Mouse (Mus musculus): ENCODE measurements around the gene Rgs12. TPM values are rescaled to one million over a fixed set of nuclear protein-coding genes. Genes with fewer than 3 reads are reported as not detected.

Rgs12 gene
- total RNA-seq (2023), result 10 to 100 TPM in 1 of 2 experiments, 1 to 10 TPM in 1; 10.0 to 15.8 TPM

DNA sequence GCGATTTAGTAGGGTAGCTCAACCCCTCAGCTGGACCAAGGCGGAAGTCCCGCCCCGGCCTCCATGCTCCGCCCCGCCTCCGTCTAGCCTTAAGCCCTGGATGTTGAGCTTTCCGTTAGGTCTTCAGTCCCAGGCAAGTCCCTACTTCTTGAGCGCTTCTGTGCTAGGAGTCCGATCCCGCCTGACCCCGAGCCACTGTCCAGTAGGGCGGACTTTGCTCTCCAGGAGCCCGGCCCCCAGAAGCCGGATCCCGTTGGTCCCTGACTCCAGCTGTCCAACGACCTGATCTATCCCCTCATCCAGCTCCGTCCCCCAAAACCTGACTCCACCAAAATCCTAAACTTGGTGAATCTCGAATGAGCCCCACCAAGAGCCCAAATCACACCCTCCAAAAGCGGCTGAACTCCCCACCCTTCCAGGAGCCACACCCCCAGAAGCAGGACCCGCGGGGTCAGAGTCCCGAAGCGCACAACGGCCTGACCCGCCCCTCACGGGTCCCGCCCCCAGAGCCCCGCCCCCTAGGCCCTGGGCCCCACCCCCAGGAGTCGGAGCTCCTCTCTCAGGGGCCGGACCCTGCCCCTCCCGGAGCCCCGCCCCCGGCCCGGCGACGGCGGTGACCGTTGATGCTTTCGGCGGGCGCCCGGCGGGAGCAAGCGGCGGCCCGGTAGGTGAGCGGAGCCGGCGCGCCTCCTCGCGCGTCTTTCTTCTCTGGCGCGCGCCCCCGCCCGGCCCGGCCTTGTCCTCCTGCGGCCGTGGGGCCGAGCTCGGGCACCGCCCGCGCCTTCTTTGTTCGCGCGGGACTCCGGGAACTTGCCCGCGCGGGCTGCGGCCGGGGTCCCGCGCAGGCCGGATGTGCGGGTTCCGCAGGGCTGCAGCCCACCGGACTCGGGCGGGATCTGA lies at the start of gene Rgs12:
Rgs12 (plus strand) TSS at position 585 of the 900 bp plus-strand sequence.

DNA sequence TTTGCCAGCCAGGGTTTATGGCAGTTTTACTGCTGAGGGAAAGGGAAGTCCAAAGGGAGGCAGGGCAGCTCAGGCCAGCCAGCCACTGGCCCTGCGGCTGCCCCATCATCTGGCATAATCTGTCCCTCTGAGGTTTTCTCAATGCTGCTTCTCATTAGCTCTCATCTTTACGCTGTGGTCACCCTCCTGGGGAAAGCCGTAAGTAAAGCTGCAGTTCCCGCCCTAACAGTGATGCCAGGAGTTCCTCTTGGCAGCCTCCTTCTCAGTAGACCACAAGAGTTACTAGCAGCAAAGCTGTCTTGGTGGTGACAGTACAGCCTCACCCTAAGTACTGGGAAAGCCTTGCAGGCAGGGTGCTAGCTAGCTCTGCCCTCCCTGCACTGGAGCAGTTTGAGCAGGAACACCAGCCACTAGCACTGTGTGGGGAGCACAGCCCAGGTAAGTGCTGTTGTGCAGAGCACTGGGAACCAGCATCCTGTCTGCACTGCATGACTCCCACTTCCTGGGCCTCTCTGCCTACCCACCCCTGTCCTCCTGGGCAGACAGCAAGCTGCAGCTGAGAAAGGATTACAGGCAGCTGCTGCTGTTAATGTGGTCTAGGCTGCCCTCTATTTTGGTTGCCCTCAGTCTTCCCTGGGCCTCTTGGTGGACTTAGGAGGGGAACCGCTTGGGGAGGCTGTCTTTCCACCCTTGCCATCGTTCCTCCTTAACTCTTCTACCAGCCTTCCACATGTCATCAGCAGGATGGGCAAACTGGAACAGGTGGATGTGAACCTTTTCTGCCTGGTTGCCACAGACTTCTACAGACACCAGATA lies 41.1 kb upstream of the Rgs12 start, which contains the start of gene Msantd1:
Msantd1 (plus strand) TSS at position 103 of the 816 bp plus-strand sequence.

GRCm38 (mm10) chr5:35041268-35041829 lies 92.1 kb downstream of the Rgs12 start, which contains the start of gene Hgfac:
Hgfac (plus strand) TSS chr5:35041509.

GRCm38 (mm10) chr5:35056604-35057432 lies 107.6 kb downstream of the Rgs12 start, which contains the start of gene Dok7:
Dok7 (plus strand) TSS chr5:35056766.

Other genes starting within 250 kb of the Rgs12 start
- gene Htt, start 187.7 kb upstream of the Rgs12 start, total RNA-seq (2023), result 10 to 100 TPM; 23.5 to 25.6 TPM
- under 1 TPM; 0.44 to 0.51 TPM for gene Msantd1, start 41.4 kb upstream of the Rgs12 start, total RNA-seq (2023)
- gene Hgfac, start 92.1 kb downstream of the Rgs12 start, total RNA-seq (2023), result under 1 TPM in 1 of 2 experiments, not detected in 1; 0.51 TPM
- not detected for gene Dok7, start 107.3 kb downstream of the Rgs12 start, total RNA-seq (2023)
- 10 to 100 TPM; 32.7 to 52.1 TPM for gene Lrpap1, start 156.3 kb downstream of the Rgs12 start, total RNA-seq (2023)

Data from neutrophil, adult 59 days (primary cell).